Mouse (Mus musculus) E14TG2a.4 (cell line): ENCODE data around the gene Calm2.

ENCODE experiments used
- CTCF ChIP-seq: conservative IDR thresholded peaks from 2 replicates; pipeline ENCODE4 v1.5.1; 2014; ENCODE audit warnings: low read length
- NANOG ChIP-seq: IDR thresholded peaks from 2 replicates; pipeline ENCODE4 v1.6.1; 2014; ENCODE audit warnings: borderline replicate concordance, low read length, mixed read lengths
- POU5F1 ChIP-seq: IDR thresholded peaks from 2 replicates; pipeline ENCODE4 v1.6.1; 2014; ENCODE audit warnings: low read length, borderline replicate concordance

- TF ChIP-seq CTCF = no peak
- TF ChIP-seq NANOG = no peak
- no peak for TF ChIP-seq POU5F1
Observed at GRCm38 (mm10) chr17:87446767-87447611, at the start of gene Calm2.
